In genomic region chr9:122836790-122837189, GRCm38 (mm10) we compare ENCODE assay signal across 9 mouse cellular contexts. TPM values are rescaled to one million over a fixed set of nuclear protein-coding genes. Genes with fewer than 3 reads are reported as not detected.
A peak's percentile ranks its signal among the peaks of the same experiment; 100 is the strongest.
DNase-seq lines count a peak whose midpoint lies in the region; ATAC-seq and TF ChIP-seq lines count a peak whose summit lies in the region.
"Had no signal": no experiment of that assay in that cellular context is flagged by ENCODE, and none has a peak within 500 bp of the region (broad histone marks: within the 10 kb centered on the region; RNA-seq: fewer than 3 reads in every experiment).

No protein-coding gene starts in this region.

- intact Hi-C loops in gastrocnemius, postnatal 14 days (cut with DNase I; ENCODE audit: low total_unique reads) = no loop called here

- H3K9me3 ChIP-seq in limb, embryonic 15.5 days = no peaks in the 10 kb centered on the region
- no peaks in the 10 kb centered on the region for H3K9me3 ChIP-seq in stomach, postnatal 0 days (ENCODE audit: control insufficient read depth, low read length)

- TF ChIP-seq CTCF in stomach, postnatal 0 days (IDR thresholded peaks at IDR 0.05; ENCODE audit: low read depth) = no peak

- H3K27me3 ChIP-seq in limb, embryonic 15.5 days = no peaks in the 10 kb centered on the region
- H3K27me3 ChIP-seq in stomach, postnatal 0 days (ENCODE audit: control insufficient read depth, insufficient read depth, low read length) = no peaks in the 10 kb centered on the region

- H3K4me2 ChIP-seq in limb, embryonic 15.5 days = no peak overlapping the region
- no peak overlapping the region for H3K4me2 ChIP-seq in stomach, postnatal 0 days (replicated peaks; ENCODE audit: low read depth)

- TF ChIP-seq EP300 in stomach, postnatal 0 days (optimal IDR thresholded peaks at IDR 0.05) = no peak

- no peak overlapping the region for H3K4me3 ChIP-seq in limb, embryonic 15.5 days
- H3K4me3 ChIP-seq in stomach, postnatal 0 days (ENCODE audit: low read depth, low read length) = no peak overlapping the region

- ATAC-seq in limb, embryonic 15.5 days (ENCODE audit: insufficient number of reproducible peaks, low FRiP score, low TSS enrichment, low read depth) = peak; percentile 82
- 0 out of 2 replicates have a peak, but pooled peaks have one; percentile 42 for ATAC-seq in stomach, postnatal 0 days (ENCODE audit: low FRiP score, low TSS enrichment)

- peak; percentile 38 for DNase-seq in gastrocnemius, postnatal 14 days
- DNase-seq in gastrocnemius, adult 18-20 months (ENCODE audit: low spot score) = no peak
- peak; percentile 91 for DNase-seq in brain, adult 2 months (ENCODE audit: low read depth, low spot score)
- peak; percentile 65 to 69 for DNase-seq in frontal cortex, postnatal 10 days (ENCODE audit: low spot score in 2 of 2)
- peak; percentile 71 for DNase-seq in kidney, postnatal 10 days
- peak; percentile 56 for DNase-seq in stomach, postnatal 0 days (ENCODE audit: low spot score)
- no peak for DNase-seq in spleen, postnatal 14 days (ENCODE audit: low spot score in 2 of 2)

- peaks cover 16% of the 10 kb centered on the region; the same call in 1 of the 2 replicates for H3K36me3 ChIP-seq in limb, embryonic 15.5 days
- no peaks in the 10 kb centered on the region; the same call in 1 of the 2 replicates for H3K36me3 ChIP-seq in stomach, postnatal 0 days (ENCODE audit: control insufficient read depth, insufficient read depth, low read length)

- peak overlapping the region; percentile 80 for H3K27ac ChIP-seq in limb, embryonic 15.5 days
- 0 out of 2 replicates have a peak overlapping the region, but pooled peaks have one; percentile 24 for H3K27ac ChIP-seq in stomach, postnatal 0 days (replicated peaks)

- H3K4me1 ChIP-seq in limb, embryonic 15.5 days = peaks cover 22% of the 10 kb centered on the region
- peaks cover 4% of the 10 kb centered on the region; the same call in 1 of the 2 replicates for H3K4me1 ChIP-seq in stomach, postnatal 0 days (replicated peaks; ENCODE audit: control insufficient read depth, insufficient read depth)

- H3K9ac ChIP-seq in limb, embryonic 15.5 days = no peak overlapping the region
- no peak overlapping the region for H3K9ac ChIP-seq in stomach, postnatal 0 days (ENCODE audit: low read length)

- 9% methylated on average over 6 of the region's 6 CpGs for WGBS in limb, embryonic 15.5 days
- 33% methylated on average over 6 of the region's 6 CpGs for WGBS in stomach, postnatal 0 days

RNA-seq across cellular contexts. Expression of gene Gm35549, which starts 7.0 kb away (rescaled TPM):
- total RNA-seq in gastrocnemius, postnatal 14 days (2021) = not detected
- total RNA-seq in gastrocnemius, adult 18-20 months (2021) = not detected
- 0.42 TPM in 1 of 2 replicates, not detected in the other for polyA plus RNA-seq in limb, embryonic 15.5 days (2015; fragmentation: Nextera tagmentation; extraction: Ambion mirVana)
- 0.32 TPM in 1 of 2 replicates, not detected in the other for polyA plus RNA-seq in stomach, postnatal 0 days (2015; fragmentation: Nextera tagmentation; extraction: Ambion mirVana)
- polyA plus RNA-seq: small intestine, adult 2 months had no signal

RNA-seq across cellular contexts. Expression of gene Zfp445, which starts 29.0 kb away (rescaled TPM):
- total RNA-seq in gastrocnemius, postnatal 14 days (2021) = 10 to 100 TPM; 29.7 to 36.0 TPM
- 10 to 100 TPM; 34.8 to 35.6 TPM for total RNA-seq in gastrocnemius, adult 18-20 months (2021)
- 59.7 and 66.5 TPM in 2 replicates for polyA plus RNA-seq in limb, embryonic 15.5 days (2015; fragmentation: Nextera tagmentation; extraction: Ambion mirVana)
- 17.0 and 19.2 TPM in 2 replicates for polyA plus RNA-seq in stomach, postnatal 0 days (2015; fragmentation: Nextera tagmentation; extraction: Ambion mirVana)

RNA-seq across cellular contexts. Expression of gene Tcaim, which starts 31.5 kb away (rescaled TPM):
- 10 to 100 TPM; 31.1 to 32.9 TPM for total RNA-seq in gastrocnemius, postnatal 14 days (2021)
- total RNA-seq in gastrocnemius, adult 18-20 months (2021) = 10 to 100 TPM; 23.3 to 25.0 TPM
- polyA plus RNA-seq in limb, embryonic 15.5 days (2015; fragmentation: Nextera tagmentation; extraction: Ambion mirVana) = 7.0 and 8.1 TPM in 2 replicates
- 2.8 and 3.1 TPM in 2 replicates for polyA plus RNA-seq in stomach, postnatal 0 days (2015; fragmentation: Nextera tagmentation; extraction: Ambion mirVana)

RNA-seq across cellular contexts. Expression of gene Zkscan7, which starts 48.7 kb away (rescaled TPM):
- total RNA-seq in gastrocnemius, postnatal 14 days (2021) = 1 to 10 TPM; 3.6 TPM
- total RNA-seq in gastrocnemius, adult 18-20 months (2021) = 1 to 10 TPM; 3.2 to 4.1 TPM
- polyA plus RNA-seq in limb, embryonic 15.5 days (2015; fragmentation: Nextera tagmentation; extraction: Ambion mirVana) = 4.1 and 5.8 TPM in 2 replicates
- polyA plus RNA-seq in stomach, postnatal 0 days (2015; fragmentation: Nextera tagmentation; extraction: Ambion mirVana) = 2.0 and 2.6 TPM in 2 replicates

Comparison
In these comparisons a context has a peak if more than half of its experiments do, and no peak if none do; other contexts are left out.
1. DNase-seq: peak in gastrocnemius, postnatal 14 days (single experiment), brain, adult 2 months (single experiment), frontal cortex, postnatal 10 days (2 of 2), kidney, postnatal 10 days (single experiment) and stomach, postnatal 0 days (single experiment); none in gastrocnemius, adult 18-20 months (single experiment) and spleen, postnatal 14 days (0 of 2).